Mouse (Mus musculus) layer of hippocampus, adult 18-20 months (tissue): ENCODE results near the gene 2810459M11Rik. TPM values are rescaled to one million over a fixed set of nuclear protein-coding genes. Genes with fewer than 3 reads are reported as not detected.

ENCODE experiments used
- DNase-seq, 2 experiments: peaks; one replicate each; pipeline ENCODE4 v3.0.0; 2022; ENCODE audit warnings: low spot score in 2 of 2
- total RNA-seq, 2 experiments: library from RNA; stranded (reverse); gene quantifications; 2 replicates each; pipeline ENCODE4 v1.2.3; 2021

The 2810459M11Rik gene
- total RNA-seq, 2 experiments from 2014 or later, result 12.2 to 12.3 TPM

GRCm38 (mm10) chr1:86048744-86049143 is 3.1 kb downstream of the 2810459M11Rik start:
- no peak for DNase-seq

- peak; percentile 43 to 77 for DNase-seq
Measured at GRCm38 (mm10) chr1:86053198-86053921, 7.7 kb downstream of the 2810459M11Rik start.

- no peak for DNase-seq
Measured at GRCm38 (mm10) chr1:86054943-86055342, 9.3 kb downstream of the 2810459M11Rik start.

- DNase-seq, result no peak
Measured at GRCm38 (mm10) chr1:86056284-86056683, 10.6 kb downstream of the 2810459M11Rik start.

- peak; percentile 92 to 98 for DNase-seq
Measured at GRCm38 (mm10) chr1:86058856-86059769, 13.4 kb downstream of the 2810459M11Rik start.

DNA sequence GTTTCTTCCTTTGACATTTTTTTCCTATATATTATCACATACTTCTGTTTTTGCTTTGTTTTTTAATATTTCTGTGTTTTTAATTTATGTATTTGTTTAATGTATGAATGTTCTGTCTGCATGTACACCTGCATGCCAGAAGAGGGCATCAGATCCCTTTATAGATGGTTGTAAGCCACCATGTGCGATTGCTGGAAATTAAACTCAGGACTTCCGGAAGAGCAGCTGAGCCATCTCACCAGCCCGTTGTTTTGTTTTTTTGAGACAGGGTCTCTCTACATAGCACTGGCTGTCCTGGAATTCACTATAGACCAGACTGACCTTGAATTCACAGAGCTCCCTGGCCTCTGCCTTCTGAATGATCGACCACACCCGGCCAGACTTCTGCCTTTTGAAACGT is 16.9 kb downstream of the 2810459M11Rik start:
- DNase-seq, result no peak

- DNase-seq, result peak; percentile 80 to 95
Measured at GRCm38 (mm10) chr1:86064271-86064991, 18.8 kb downstream of the 2810459M11Rik start, which contains the start of gene Psmd1. Psmd1 (plus strand) TSS chr1:86064387.

DNA sequence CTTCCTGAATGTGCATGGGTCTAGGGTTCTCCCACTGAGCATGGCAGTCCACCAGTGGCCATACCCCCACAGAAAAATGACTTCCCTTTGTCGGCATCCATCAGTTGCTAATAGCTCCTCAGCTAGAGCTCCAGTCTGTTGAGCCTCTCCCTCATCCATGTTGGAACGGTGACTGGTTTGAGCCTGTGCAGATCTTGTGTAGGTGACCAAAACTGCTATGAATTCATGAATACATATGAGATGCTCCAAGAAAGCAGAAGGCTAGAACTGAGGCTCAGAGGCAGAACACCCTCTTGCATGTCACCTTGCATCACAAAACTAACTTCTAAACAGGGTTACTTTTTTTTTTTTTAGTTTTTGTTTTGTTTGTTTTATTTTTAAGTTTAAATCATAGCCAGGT is 30.9 kb downstream of the 2810459M11Rik start:
- DNase-seq, result no peak

DNA sequence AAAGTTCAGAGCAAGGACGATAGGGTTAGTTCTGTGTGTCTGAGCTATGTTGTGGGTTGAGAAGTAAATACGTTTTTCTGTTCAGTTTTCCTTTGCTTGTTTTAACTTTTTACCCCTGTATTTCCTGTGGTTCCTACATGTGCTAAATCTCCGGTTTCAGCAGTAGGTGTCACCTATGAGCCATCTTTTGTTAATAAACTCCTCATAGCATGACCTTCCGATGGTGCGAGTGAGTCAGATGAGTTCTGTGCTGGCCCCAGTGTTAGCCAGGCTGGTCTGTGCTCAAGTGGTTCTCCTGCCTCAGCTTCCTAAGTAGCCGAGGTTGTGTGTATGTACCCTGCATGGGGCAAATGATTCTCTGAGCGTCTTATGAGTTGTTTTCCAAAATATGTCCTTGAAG is 48.8 kb downstream of the 2810459M11Rik start:
- no peak for DNase-seq

DNA sequence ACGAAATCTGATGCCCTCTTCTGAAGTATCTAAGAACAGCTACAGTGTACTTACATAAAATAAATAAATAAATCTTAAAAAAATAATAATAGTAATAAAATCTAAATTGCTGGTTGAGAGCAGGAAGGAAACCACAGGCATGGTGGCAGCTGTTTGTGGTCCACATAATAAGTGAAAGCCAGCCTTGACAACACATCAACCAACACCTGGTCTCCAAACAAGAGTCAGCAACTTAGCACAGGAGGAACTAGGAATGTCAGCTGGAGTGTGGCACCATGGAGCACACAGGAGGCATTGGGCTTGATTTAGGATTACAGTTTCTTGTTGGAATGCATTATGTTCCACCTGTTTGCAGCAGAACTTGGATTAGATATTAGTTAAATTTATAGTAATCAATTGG is 59.4 kb downstream of the 2810459M11Rik start:
- no peak for DNase-seq

Other genes starting within 250 kb of the 2810459M11Rik start
- 100 to 1,000 TPM; 867 to 891 TPM for gene Itm2c, start 151.6 kb upstream of the 2810459M11Rik start, total RNA-seq
- gene 4933407L21Rik, start 117.4 kb upstream of the 2810459M11Rik start, total RNA-seq, result 1 to 10 TPM; 3.3 to 4.1 TPM
- gene Gpr55, start 84.9 kb upstream of the 2810459M11Rik start, total RNA-seq, result under 1 TPM in 1 of 2 experiments, not detected in 1; 0.08 TPM
- under 1 TPM; 0.30 to 0.91 TPM for gene Spata3, start 29.0 kb upstream of the 2810459M11Rik start, total RNA-seq
- 100 to 1,000 TPM; 108 to 110 TPM for gene Psmd1, start 18.5 kb downstream of the 2810459M11Rik start, total RNA-seq
- gene Htr2b, start 66.1 kb downstream of the 2810459M11Rik start, total RNA-seq, result not detected
- gene Gm21972, start 87.8 kb downstream of the 2810459M11Rik start, total RNA-seq, result 1 to 10 TPM; 5.2 to 6.1 TPM
- gene Armc9, start 108.9 kb downstream of the 2810459M11Rik start, total RNA-seq, result 10 to 100 TPM; 34.5 to 35.6 TPM